Mouse (Mus musculus) heart, postnatal 14 days (tissue): ENCODE results near the gene Suox. TPM values are rescaled to one million over a fixed set of nuclear protein-coding genes. Genes with fewer than 3 reads are reported as not detected.
"Not testable (repeated sequence)": the region's sequence is repeated elsewhere in the genome, so short reads cannot be mapped to it uniquely, and the experiment has no call there.

ENCODE experiments used
- DNase-seq, 2 experiments: peaks; one replicate each; pipeline ENCODE4 v3.0.0; 2021 to 2022
- intact Hi-C: fragments of 180-260 bp; cut with DNase I; formaldehyde crosslinking; loops from one replicate; pipeline ENCODE4 v1.15.1; 2025
- total RNA-seq, 2 experiments: library from RNA; stranded (reverse); gene quantifications; 2 replicates each; pipeline ENCODE4 v1.2.3; 2021

Suox gene
- total RNA-seq, 2 experiments from 2014 or later, result 17.3 to 17.4 TPM

GRCm38 (mm10) chr10:128629746-128630145 is 44.1 kb downstream of the Suox start:
- no peak for DNase-seq
- intact Hi-C loops, result no loop called here

DNA sequence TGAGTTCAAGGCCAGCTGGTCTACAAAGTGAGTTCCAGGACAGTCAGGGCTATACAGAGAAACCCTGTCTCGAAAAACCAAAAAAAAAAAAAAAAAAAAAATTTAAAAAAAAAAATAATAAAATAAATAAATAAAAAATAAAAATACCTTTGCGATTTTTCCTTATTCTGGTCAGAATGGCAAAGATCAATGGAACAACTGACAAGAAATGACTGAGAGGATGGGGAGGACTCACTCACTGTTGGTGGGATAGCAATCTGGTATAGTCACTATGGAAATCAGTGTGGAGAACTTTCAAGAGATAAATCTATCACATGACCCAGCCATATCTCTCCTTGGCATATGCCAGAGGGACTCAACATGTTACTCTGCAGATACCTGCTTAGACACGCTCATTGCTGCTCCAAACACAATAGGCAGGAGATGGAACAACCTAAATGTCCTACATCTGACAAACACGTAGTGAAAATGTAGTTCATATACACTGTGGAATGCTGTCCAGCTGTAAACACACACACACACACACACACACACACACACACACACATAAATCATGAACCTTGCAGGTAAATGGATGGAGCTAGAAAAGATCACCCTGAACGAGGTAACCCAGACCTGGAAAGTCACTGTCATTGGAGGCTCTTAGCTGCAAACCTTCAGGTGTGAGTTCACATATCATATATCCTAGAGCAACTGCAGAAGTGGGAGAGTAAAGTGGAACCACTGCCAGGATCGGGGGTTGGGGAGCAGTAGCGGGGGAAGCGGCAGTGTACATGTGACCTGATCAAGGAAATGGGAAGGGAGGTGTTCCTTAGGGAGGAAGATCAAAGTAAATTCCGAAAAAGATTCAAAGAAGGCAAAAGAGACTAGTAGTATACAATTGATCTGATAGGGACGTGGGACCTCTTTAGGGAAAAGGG is 46.2 kb downstream of the Suox start:
- no peak for DNase-seq
- intact Hi-C loops, result no loop called here

DNA sequence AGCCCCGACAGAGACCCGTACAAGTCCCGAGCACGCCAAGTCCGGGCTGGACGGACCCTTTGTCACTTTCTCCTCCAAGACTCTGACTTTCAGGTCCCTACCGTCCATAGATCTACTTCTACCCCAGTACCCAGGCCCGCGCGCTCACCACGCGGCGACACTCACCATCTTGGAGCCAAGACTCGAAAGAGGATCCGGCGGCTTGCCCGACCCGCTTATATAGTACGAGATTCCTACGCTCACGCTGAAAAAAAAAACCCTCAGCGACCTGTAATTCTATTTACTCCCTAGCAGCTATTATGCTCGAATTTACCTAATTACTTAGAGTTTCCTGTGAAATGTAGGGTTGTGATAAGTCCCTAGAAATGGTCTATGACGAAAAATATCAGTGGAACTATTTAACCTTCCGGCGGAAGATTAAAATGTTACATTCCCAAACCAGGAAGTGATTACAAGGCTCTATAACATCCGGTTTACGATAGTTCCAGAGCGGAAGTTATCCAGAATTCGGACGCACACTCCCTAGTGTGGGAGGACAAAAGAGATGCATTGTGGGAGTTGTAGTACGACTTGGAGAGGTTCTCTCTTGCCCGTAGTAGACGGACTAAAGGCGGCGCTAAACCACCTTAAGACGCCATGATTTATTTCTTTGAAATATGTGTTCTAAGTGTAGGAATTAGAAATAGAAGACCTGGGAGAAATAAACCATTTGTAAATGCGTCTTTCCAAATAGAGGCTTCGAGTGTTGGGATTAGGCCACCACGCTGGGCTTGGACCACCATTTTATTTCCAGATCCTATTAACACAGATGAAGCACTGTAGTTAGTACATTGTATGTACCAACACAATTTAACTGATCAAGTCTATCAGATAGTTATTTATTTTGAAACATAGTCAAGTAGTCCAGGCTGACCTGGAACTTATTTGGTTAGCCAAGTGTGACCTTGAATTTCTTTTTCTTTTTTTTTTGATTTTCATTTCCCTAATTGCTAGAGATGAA is 47.3 kb downstream of the Suox start, which contains the start of gene Rps26:
Gene Rps26, minus strand, starts transcription at position 437 of the 1,000 bp plus-strand sequence.
- peak; percentile 82 to 88 for DNase-seq
- intact Hi-C loops, result loop anchor here (1.0 kb wide), 1 partner anchor 47 kb away; no protein-coding TSS in a partner anchor

- intact Hi-C loops, result no loop called here
Observed at GRCm38 (mm10) chr10:128625287-128625894, 48.5 kb downstream of the Suox start.

GRCm38 (mm10) chr10:128623106-128623613 is 50.7 kb downstream of the Suox start:
- intact Hi-C loops, DNase-seq: not testable (repeated sequence)

More at GRCm38 (mm10) chr10:128625287-128625894, 48.5 kb downstream of the Suox start:
- no peak for DNase-seq

- intact Hi-C loops, result no loop called here
- DNase-seq, result no peak
Observed at GRCm38 (mm10) chr10:128622702-128623101, 51.2 kb downstream of the Suox start.

- no peak for DNase-seq
- intact Hi-C loops, result no loop called here
Observed at GRCm38 (mm10) chr10:128621986-128622520, 51.8 kb downstream of the Suox start.

GRCm38 (mm10) chr10:128620241-128620640 is 53.6 kb downstream of the Suox start:
- DNase-seq, result no peak
- intact Hi-C loops, result no loop called here

Other genes starting within 250 kb of the Suox start
- gene Smarcc2, start 214.8 kb downstream of the Suox start, total RNA-seq, result 10 to 100 TPM; 76.6 to 80.5 TPM
- gene Myl6, start 179.9 kb downstream of the Suox start, total RNA-seq, result 100 to 1,000 TPM; 357 to 392 TPM
- 1 to 10 TPM; 3.3 to 4.3 TPM for gene Myl6b, start 175.4 kb downstream of the Suox start, total RNA-seq
- 10 to 100 TPM; 22.3 to 23.6 TPM for gene Esyt1, start 148.2 kb downstream of the Suox start, total RNA-seq
- gene Zc3h10, start 126.3 kb downstream of the Suox start, total RNA-seq, result 1 to 10 TPM; 7.0 to 8.4 TPM
- gene Rpl41, start 124.8 kb downstream of the Suox start, total RNA-seq, result 1,000 to 10,000 TPM; 1,645 to 1,937 TPM
- gene Pa2g4, start 108.1 kb downstream of the Suox start, total RNA-seq, result 10 to 100 TPM; 48.4 to 51.6 TPM
- gene Erbb3, start 84.4 kb downstream of the Suox start, total RNA-seq, result 1 to 10 TPM; 6.8 to 7.8 TPM
- gene Rps26, start 47.3 kb downstream of the Suox start, total RNA-seq, result 100 to 1,000 TPM; 264 to 297 TPM
- 1 to 10 TPM; 1.3 to 1.5 TPM for gene Ikzf4, start 28.1 kb downstream of the Suox start, total RNA-seq
- 10 to 100 TPM; 66.5 to 71.8 TPM for gene Rab5b, start 22.2 kb upstream of the Suox start, total RNA-seq
- gene Pmel, start 30.1 kb upstream of the Suox start, total RNA-seq, result under 1 TPM; 0.66 to 0.93 TPM
- 10 to 100 TPM; 18.9 to 19.9 TPM for gene Cdk2, start 31.0 kb upstream of the Suox start, total RNA-seq
- gene Dgka, start 70.8 kb upstream of the Suox start, total RNA-seq, result 10 to 100 TPM; 12.4 to 15.7 TPM
- gene Pym1, start 73.8 kb upstream of the Suox start, total RNA-seq, result 1 to 10 TPM; 8.5 to 9.0 TPM
- gene Mmp19, start 116.8 kb upstream of the Suox start, total RNA-seq, result 1 to 10 TPM; 4.5 to 5.8 TPM
- gene Dnajc14, start 130.0 kb upstream of the Suox start, total RNA-seq, result 10 to 100 TPM; 37.9 to 38.7 TPM
- gene Tmem198b, start 130.3 kb upstream of the Suox start, total RNA-seq, result 10 to 100 TPM in 1 of 2 experiments, 1 to 10 TPM in 1; 8.6 to 11.1 TPM
- 10 to 100 TPM; 40.9 to 44.9 TPM for gene Sarnp, start 143.3 kb upstream of the Suox start, total RNA-seq
- gene Ormdl2, start 147.6 kb upstream of the Suox start, total RNA-seq, result 10 to 100 TPM in 1 of 2 experiments, 1 to 10 TPM in 1; 6.5 to 10.2 TPM
- 1 to 10 TPM; 2.8 TPM for gene Gdf11, start 217.6 kb upstream of the Suox start, total RNA-seq
- 100 to 1,000 TPM; 127 to 131 TPM for gene Cd63, start 226.9 kb upstream of the Suox start, total RNA-seq
- gene Rdh5, start 248.8 kb upstream of the Suox start, total RNA-seq, result 1 to 10 TPM; 8.6 to 9.5 TPM
- gene Bloc1s1, start 250.0 kb upstream of the Suox start, total RNA-seq, result 100 to 1,000 TPM; 177 to 183 TPM